Mouse (Mus musculus) kidney, postnatal 0 days (tissue): ENCODE data around the gene Kcnh4. TPM values are rescaled to one million over a fixed set of nuclear protein-coding genes. Genes with fewer than 3 reads are reported as not detected.

Source experiments
- ATAC-seq: fragments of 200-750 bp; cut with Nextera tagmentation; replicated peaks from 2 replicates; pipeline ENCODE4 v1.8.0; 2017; ENCODE audit warnings: low read depth, moderate number of reproducible peaks, moderate TSS enrichment, moderate library complexity; ENCODE audit not compliant: low FRiP score
- DNase-seq: peaks from one replicate; pipeline ENCODE4 v3.0.0-alpha.2; 2016; ENCODE audit warnings: low spot score
- H3K27ac ChIP-seq: fragments of 300-500 bp; sonication (generic); 2 replicates; pipeline ENCODE4 v1.5.1; 2014; ENCODE audit warnings: mild to moderate bottlenecking
- H3K27me3 ChIP-seq: fragments of 300-500 bp; sonication (generic); 2 replicates; pipeline ENCODE4 v1.6.1; 2014; ENCODE audit warnings: low read length, mixed read lengths; ENCODE audit not compliant: insufficient read depth
- H3K36me3 ChIP-seq: fragments of 300-500 bp; sonication (generic); 2 replicates; pipeline ENCODE4 v1.6.1; 2014; ENCODE audit warnings: low read length, mixed read lengths; ENCODE audit not compliant: insufficient read depth
- H3K4me1 ChIP-seq: fragments of 300-500 bp; sonication (generic); replicated peaks from 2 replicates; pipeline ENCODE4 v1.6.1; 2014; ENCODE audit warnings: antibody characterized with exemption, low read length, mixed read lengths; ENCODE audit not compliant: insufficient read depth
- H3K4me2 ChIP-seq: fragments of 300-500 bp; sonication (generic); 2 replicates; pipeline ENCODE4 v1.6.1; 2014; ENCODE audit warnings: mild to moderate bottlenecking, low read length, moderate library complexity, mixed read lengths
- H3K4me3 ChIP-seq: fragments of 300-500 bp; sonication (generic); replicated peaks from 2 replicates; pipeline ENCODE4 v1.5.1; 2014; ENCODE audit warnings: low read depth, low read length
- H3K9ac ChIP-seq: fragments of 300-500 bp; sonication (generic); 2 replicates; pipeline ENCODE4 v1.6.1; 2014; ENCODE audit warnings: low read depth, low read length
- H3K9me3 ChIP-seq: fragments of 300-500 bp; sonication (generic); replicated peaks from 2 replicates; pipeline ENCODE4 v1.6.1; 2016; ENCODE audit warnings: low read length, inconsistent platforms, mixed read lengths
- CTCF ChIP-seq: IDR thresholded peaks from 2 replicates; pipeline ENCODE4 v1.5.1; 2016; ENCODE audit warnings: antibody characterized with exemption, low read depth, mild to moderate bottlenecking, moderate library complexity
- whole genome bisulfite sequencing: fragments of 180-500 bp; shearing (Covaris S2); extraction: QIAGEN DNeasy Blood & Tissue Kit; methylation state at CpG from one replicate; pipeline ENCODE4 v1.1.7; 2014; 5-methylcytosine and 5-hydroxymethylcytosine counted together
- polyA plus RNA-seq: library from polyadenylated mRNA; unstranded; fragments of >200 nt; fragmentation: Nextera tagmentation; extraction: Ambion mirVana; gene quantifications from 2 replicates; pipeline ENCODE4 v1.2.1, GENCODE M21; 2015

Kcnh4 gene
- polyA plus RNA-seq, 1 experiment from 2014 or later = not detected

DNA sequence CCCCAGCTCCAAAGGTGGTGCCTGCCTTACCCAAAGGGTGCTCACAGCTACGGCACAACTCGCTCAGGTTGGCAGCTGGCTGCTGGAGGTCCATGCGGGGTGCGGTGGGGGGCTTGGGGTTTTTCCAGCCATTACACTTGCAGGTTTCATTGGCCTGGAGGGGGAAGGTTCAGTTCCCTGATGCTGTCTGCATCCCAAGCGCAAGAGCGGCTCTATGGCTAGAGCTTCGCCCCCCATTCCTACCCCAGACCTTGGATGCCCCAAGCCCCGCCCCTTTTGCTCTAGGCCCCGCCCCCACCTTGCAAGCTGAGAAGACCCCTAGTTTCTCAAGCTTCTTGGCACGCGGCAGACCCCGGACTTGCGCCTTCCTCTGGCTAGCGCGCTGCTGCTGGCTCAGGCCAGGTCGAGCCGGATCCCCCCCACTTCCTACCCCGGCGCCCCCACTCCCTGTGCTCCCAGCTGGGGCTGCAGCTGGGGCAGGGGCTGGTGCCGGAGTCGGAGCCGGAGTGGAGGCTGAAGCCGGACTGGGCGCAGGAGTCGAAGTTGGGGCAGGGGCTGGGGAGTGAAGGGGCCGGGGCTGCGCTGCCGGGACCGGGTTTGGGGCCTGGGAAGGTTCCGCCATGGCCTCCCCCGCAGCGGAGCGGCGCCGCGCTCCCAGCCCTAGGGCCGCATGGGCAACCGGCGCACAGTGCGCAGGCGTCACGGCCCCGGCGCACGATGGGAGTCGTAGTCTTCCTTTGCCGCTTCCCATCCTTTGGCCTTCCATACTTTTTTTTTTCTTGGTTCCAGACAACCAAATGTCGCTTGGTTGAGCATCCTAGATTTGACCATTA, 47.7 kb downstream of the Kcnh4 start, which contains the start of gene Kat2a:
TSS of gene Kat2a (minus strand) at position 683 of the 833 bp plus-strand sequence.
- WGBS = 1% methylated on average over 47 of the region's 48 CpGs
- Histone ChIP-seq H3K9me3 (no peaks in the 10 kb centered on the region), H3K36me3 (peaks cover 40% of the 10 kb centered on the region), H3K27me3 (no peaks in the 10 kb centered on the region), H3K27ac (peak within 1 kb of the TSS; percentile 70), H3K4me2 (peak within 1 kb of the TSS; percentile 89), H3K4me3 (peak within 1 kb of the TSS; percentile 86), H3K4me1 (peaks cover 19% of the 10 kb centered on the region; the same call in 1 of the 2 replicates), H3K9ac (peak within 1 kb of the TSS; percentile 87)
- no peak for TF ChIP-seq CTCF
- ATAC-seq (peak; percentile 79), DNase-seq (peak; percentile 92)

DNA sequence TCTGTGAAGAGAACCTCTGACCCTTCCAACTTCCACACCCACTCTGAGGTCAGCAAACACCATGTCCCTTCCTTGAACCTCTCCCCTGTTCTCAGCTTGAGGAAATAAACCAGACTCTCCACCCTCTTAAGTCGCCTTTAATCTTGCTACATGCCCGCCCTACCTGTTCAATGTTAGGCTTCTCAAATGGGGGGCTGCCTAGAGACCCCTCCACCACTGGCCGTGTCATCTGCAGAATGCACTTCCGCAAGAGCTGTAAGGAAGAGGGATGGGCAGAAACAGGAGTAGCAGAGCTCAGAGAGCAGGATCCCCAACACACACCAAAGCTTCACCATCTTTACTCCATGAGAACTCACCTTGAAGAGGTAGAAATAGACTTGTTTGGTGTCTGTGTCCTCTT, 48.8 kb downstream of the Kcnh4 start:
- H3K4me3 ChIP-seq = no peak overlapping the region
- 76% methylated on average over 4 of the region's 4 CpGs for WGBS
- peaks cover 19% of the 10 kb centered on the region; the same call in 1 of the 2 replicates for H3K4me1 ChIP-seq
- peaks cover 45% of the 10 kb centered on the region for H3K36me3 ChIP-seq
- ATAC-seq (no peak), DNase-seq (no peak)
- H3K9me3 ChIP-seq = no peaks in the 10 kb centered on the region
- no peaks in the 10 kb centered on the region for H3K27me3 ChIP-seq
- no peak for TF ChIP-seq CTCF
- H3K4me2 ChIP-seq = no peak overlapping the region
- no peak overlapping the region for H3K9ac ChIP-seq
- no peak overlapping the region for H3K27ac ChIP-seq

GRCm38 (mm10) chr11:100710528-100710927, 49.2 kb downstream of the Kcnh4 start:
- WGBS = 80% methylated on average over 15 of the region's 15 CpGs
- no peaks in the 10 kb centered on the region for H3K9me3 ChIP-seq
- no peak overlapping the region for H3K9ac ChIP-seq
- H3K27ac ChIP-seq = no peak overlapping the region
- H3K36me3 ChIP-seq = peaks cover 45% of the 10 kb centered on the region
- peaks cover 19% of the 10 kb centered on the region; the same call in 1 of the 2 replicates for H3K4me1 ChIP-seq
- DNase-seq (no peak), ATAC-seq (no peak)
- no peak overlapping the region for H3K4me3 ChIP-seq
- no peak for TF ChIP-seq CTCF
- no peak overlapping the region for H3K4me2 ChIP-seq
- H3K27me3 ChIP-seq = no peaks in the 10 kb centered on the region

DNA sequence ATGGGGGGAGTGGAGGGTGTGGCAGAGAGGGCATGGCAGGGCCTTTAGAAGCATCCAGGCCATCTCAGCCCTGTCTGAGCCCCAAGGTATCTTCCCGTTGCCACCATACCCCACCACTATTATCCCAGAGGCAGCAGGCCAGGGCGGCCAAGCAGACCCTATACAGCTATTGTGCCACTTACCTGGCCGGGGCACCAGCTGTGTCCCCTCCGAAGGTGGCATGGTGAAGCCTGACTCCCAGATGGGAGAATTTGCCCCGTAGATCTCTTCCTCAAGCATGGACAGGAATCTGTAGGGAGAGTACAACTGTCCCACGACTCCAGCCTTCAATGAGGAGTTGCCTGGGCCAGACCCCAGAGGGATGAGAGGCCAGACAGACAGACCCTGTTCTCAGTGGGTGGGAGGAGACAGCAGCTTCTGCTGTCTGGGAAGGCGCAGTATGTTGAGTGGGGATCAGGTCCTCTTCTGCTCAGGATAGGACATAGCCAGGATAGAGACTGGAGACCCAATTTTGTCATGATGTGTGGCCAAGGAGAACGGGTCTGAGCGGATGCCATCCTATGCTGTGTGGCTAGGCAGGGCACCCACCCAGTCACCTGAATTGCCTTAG, 50.4 kb downstream of the Kcnh4 start:
- no peak overlapping the region for H3K4me3 ChIP-seq
- WGBS = 94% methylated on average over 9 of the region's 9 CpGs
- H3K4me2 ChIP-seq = no peak overlapping the region
- peaks cover 52% of the 10 kb centered on the region for H3K36me3 ChIP-seq
- DNase-seq = no peak
- no peak overlapping the region for H3K9ac ChIP-seq
- ATAC-seq = no peak
- no peaks in the 10 kb centered on the region for H3K27me3 ChIP-seq
- H3K9me3 ChIP-seq = no peaks in the 10 kb centered on the region
- TF ChIP-seq CTCF = no peak
- H3K4me1 ChIP-seq = peaks cover 17% of the 10 kb centered on the region; the same call in 1 of the 2 replicates
- H3K27ac ChIP-seq = no peak overlapping the region

- no peak for ATAC-seq
- peaks cover 49% of the 10 kb centered on the region for H3K36me3 ChIP-seq
- no peaks in the 10 kb centered on the region; the same call in 1 of the 2 replicates for H3K4me1 ChIP-seq
- H3K9me3 ChIP-seq = no peaks in the 10 kb centered on the region
- H3K4me3 ChIP-seq = no peak overlapping the region
- no peak for TF ChIP-seq CTCF
- H3K4me2 ChIP-seq = no peak overlapping the region
- DNase-seq = no peak
- H3K27me3 ChIP-seq = no peaks in the 10 kb centered on the region
- 89% methylated on average over 23 of the region's 23 CpGs for WGBS
- H3K27ac ChIP-seq = no peak overlapping the region
- H3K9ac ChIP-seq = no peak overlapping the region
Observed at GRCm38 (mm10) chr11:100705095-100705747, 54.5 kb downstream of the Kcnh4 start.
